Mouse (Mus musculus) spleen, postnatal 14 days (tissue): ENCODE data around the gene Mrpl28.
"Not testable (repeated sequence)": the region's sequence is repeated elsewhere in the genome, so short reads cannot be mapped to it uniquely, and the experiment has no call there.

Experiments
- DNase-seq, 2 experiments: peaks; one replicate each; pipeline ENCODE4 v3.0.0; 2021 to 2022; ENCODE audit warnings: low spot score in 2 of 2

Gene Mrpl28

DNA sequence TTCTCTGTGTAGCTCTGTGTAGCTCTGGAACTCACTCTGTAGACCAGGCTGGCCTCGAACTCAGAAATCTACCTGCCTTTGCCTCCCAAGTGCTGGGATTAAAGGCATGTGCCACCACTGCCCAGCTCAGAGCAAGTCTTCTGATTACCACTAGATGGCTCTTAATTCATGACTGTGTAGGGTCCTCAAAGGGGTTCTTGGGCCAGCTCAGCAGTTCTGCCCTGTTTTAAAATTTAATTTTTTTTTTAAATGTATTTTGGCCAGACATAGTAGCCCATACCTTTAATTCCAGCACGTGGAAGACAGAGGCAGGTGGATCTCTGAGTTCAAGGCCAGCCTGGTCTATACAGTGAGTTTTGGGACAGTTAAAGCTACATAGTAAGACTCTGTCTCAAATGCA is 51.9 kb downstream of the Mrpl28 start:
- not testable (repeated sequence) for DNase-seq
